Mouse (Mus musculus) spleen, adult 2 months (tissue): ENCODE measurements at regions not wholly inside any gene's neighbourhood (a gene's known extent, or its start where the extent isn't known, plus 50 kb on each side); places are given as distances from the start of the nearest gene placed in this dataset.

Experiments used
- CTCF ChIP-seq: fragments of 200-500 bp; IDR thresholded peaks from 2 replicates; pipeline ENCODE4 v1.5.1; 2011; ENCODE audit warnings: mild to moderate bottlenecking, inconsistent platforms; ENCODE audit not compliant: insufficient read depth, insufficient read length, insufficient replicate concordance; ENCODE audit errors: extremely low read depth
- POLR2A ChIP-seq: fragments of 200-500 bp; IDR thresholded peaks from 2 replicates; pipeline ENCODE4 v1.6.1; 2011; ENCODE audit warnings: low read depth, low read length, inconsistent platforms

DNA sequence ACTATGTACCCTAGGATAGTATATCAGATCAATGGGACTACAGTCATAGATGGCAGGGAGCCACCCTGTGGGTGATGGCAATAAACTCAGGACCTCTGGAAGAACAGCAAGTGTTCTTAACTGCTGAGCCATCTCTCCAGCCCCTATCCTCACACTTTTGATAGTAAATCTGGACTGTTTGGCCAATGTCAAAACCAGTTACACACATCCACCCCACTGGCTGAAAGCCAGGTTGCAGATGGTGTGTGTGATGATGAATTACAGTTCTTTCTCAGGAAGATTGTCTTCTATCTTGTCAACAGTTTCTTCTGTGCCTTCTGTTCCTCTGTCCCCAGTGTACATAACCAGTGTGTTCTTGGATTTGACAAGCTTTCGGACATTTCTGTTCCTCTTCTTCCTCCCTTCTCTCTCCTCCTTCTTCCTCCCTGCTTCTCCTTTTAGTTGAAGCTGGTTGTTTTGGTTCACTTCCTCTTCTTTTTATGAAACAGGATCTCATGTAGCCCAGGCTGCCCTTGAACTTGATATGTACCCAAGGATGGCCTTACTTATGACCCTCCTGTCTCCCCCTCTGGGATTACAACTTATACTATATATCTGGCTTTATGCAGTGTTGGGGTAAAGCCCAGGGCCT lies 143.3 kb upstream of the Eif4g2 start:
- TF ChIP-seq CTCF (no peak), POLR2A (no peak)
